Mouse (Mus musculus) thymus, adult 2 months (tissue): Measurements from ENCODE around the gene Zmym3. TPM values are rescaled to one million over a fixed set of nuclear protein-coding genes. Genes with fewer than 3 reads are reported as not detected.
A peak's percentile ranks its signal among the peaks of the same experiment; 100 is the strongest.

Experiments used
- DNase-seq: peaks from one replicate; pipeline ENCODE4 v3.0.0; 2021
- H3K27ac ChIP-seq: fragments of 200-500 bp; 2 replicates; pipeline ENCODE4 v1.5.1; 2012; ENCODE audit warnings: low read length, control low read depth; ENCODE audit not compliant: control insufficient read depth, insufficient read depth
- H3K27me3 ChIP-seq: fragments of 200-500 bp; 2 replicates; pipeline ENCODE4 v1.6.1; 2012; ENCODE audit warnings: mild to moderate bottlenecking, low read length, moderate library complexity, mixed read lengths; ENCODE audit not compliant: control insufficient read depth, insufficient read depth
- H3K36me3 ChIP-seq: fragments of 200-500 bp; 2 replicates; pipeline ENCODE4 v1.6.1; 2012; ENCODE audit warnings: mild to moderate bottlenecking, low read length, moderate library complexity; ENCODE audit not compliant: control insufficient read depth, insufficient read depth
- H3K4me1 ChIP-seq: fragments of 200-500 bp; replicated peaks from 2 replicates; pipeline ENCODE4 v1.6.1; 2012; ENCODE audit warnings: low read length; ENCODE audit not compliant: control insufficient read depth, insufficient read depth
- H3K4me3 ChIP-seq: fragments of 200-500 bp; 2 replicates; pipeline ENCODE4 v1.5.1; 2012; ENCODE audit warnings: mild to moderate bottlenecking, low read length, control low read depth, moderate library complexity; ENCODE audit not compliant: control insufficient read depth, insufficient read depth
- CTCF ChIP-seq: fragments of 200-500 bp; IDR thresholded peaks from 2 replicates; pipeline ENCODE4 v1.5.1; 2012; ENCODE audit warnings: mild to moderate bottlenecking, control low read depth, low read length, moderate library complexity, borderline replicate concordance; ENCODE audit not compliant: control insufficient read depth, poor library complexity, insufficient read depth; ENCODE audit errors: extremely low read depth
- POLR2A ChIP-seq: fragments of 200-500 bp; IDR thresholded peaks from 2 replicates; pipeline ENCODE4 v1.6.1; 2012; ENCODE audit warnings: mild to moderate bottlenecking, low read length, control low read depth, moderate library complexity; ENCODE audit not compliant: control insufficient read depth, poor library complexity, insufficient read depth; ENCODE audit errors: extremely low read depth
- WGBS: fragments of 180-500 bp; shearing (Covaris S2); methylation state at CpG from one replicate; pipeline ENCODE4 v1.1.7; 2018; 5-methylcytosine and 5-hydroxymethylcytosine counted together
- polyA plus RNA-seq: library from polyadenylated mRNA; depleted of rRNA; stranded (reverse); fragments of >200 nt; gene quantifications from 2 replicates; pipeline ENCODE4 v1.2.3, GENCODE M21; 2012

Gene Zmym3
- polyA plus RNA-seq, 1 experiment: 51.2 TPM

- DNase-seq: no peak
- no peak for TF ChIP-seq POLR2A
- no peak for TF ChIP-seq CTCF
- H3K4me1 ChIP-seq: no peaks in the 10 kb centered on the region
- no peaks in the 10 kb centered on the region for H3K36me3 ChIP-seq
- H3K27ac ChIP-seq: no peak overlapping the region
- no peak overlapping the region for H3K4me3 ChIP-seq
- 84% methylated on average over 2 of the region's 2 CpGs for WGBS
- no peaks in the 10 kb centered on the region for H3K27me3 ChIP-seq
These were observed 26.3 kb downstream of the Zmym3 start for GRCm38 (mm10) chrX:101394341-101394740.

- H3K4me1 ChIP-seq: peaks cover 7% of the 10 kb centered on the region
- H3K27ac ChIP-seq: no peak overlapping the region
- no peaks in the 10 kb centered on the region for H3K27me3 ChIP-seq
- TF ChIP-seq POLR2A (no peak), CTCF (no peak)
- H3K36me3 ChIP-seq: no peaks in the 10 kb centered on the region
- H3K4me3 ChIP-seq: no peak overlapping the region
- WGBS: 94% methylated on average over 5 of the region's 5 CpGs
- no peak for DNase-seq
These were observed 31.6 kb downstream of the Zmym3 start for GRCm38 (mm10) chrX:101388866-101389537.

- Histone ChIP-seq H3K4me1 (peaks cover 7% of the 10 kb centered on the region), H3K4me3 (no peak overlapping the region), H3K27me3 (no peaks in the 10 kb centered on the region), H3K27ac (no peak overlapping the region), H3K36me3 (no peaks in the 10 kb centered on the region)
- 86% methylated on average over 4 of the region's 4 CpGs for WGBS
- TF ChIP-seq CTCF: no peak
- no peak for TF ChIP-seq POLR2A
- DNase-seq: no peak
These were observed 34.4 kb downstream of the Zmym3 start for GRCm38 (mm10) chrX:101386222-101386621.

- no peaks in the 10 kb centered on the region for H3K27me3 ChIP-seq
- no peak for DNase-seq
- TF ChIP-seq POLR2A (no peak), CTCF (no peak)
- H3K27ac ChIP-seq: no peak overlapping the region
- peak overlapping the region; percentile 19; the same call in 1 of the 2 replicates for H3K4me3 ChIP-seq
- WGBS: 7% methylated on average over 32 of the region's 32 CpGs
- peaks cover 7% of the 10 kb centered on the region for H3K4me1 ChIP-seq
- no peaks in the 10 kb centered on the region for H3K36me3 ChIP-seq
These were observed 36.1 kb downstream of the Zmym3 start for GRCm38 (mm10) chrX:101384439-101385137.

GRCm38 (mm10) chrX:101383455-101383854 lies 37.2 kb downstream of the Zmym3 start:
- H3K4me1 ChIP-seq: peaks cover 7% of the 10 kb centered on the region
- H3K36me3 ChIP-seq: no peaks in the 10 kb centered on the region
- TF ChIP-seq CTCF (no peak), POLR2A (no peak)
- no peaks in the 10 kb centered on the region for H3K27me3 ChIP-seq
- WGBS: 68% methylated on average over 18 of the region's 18 CpGs
- H3K4me3 ChIP-seq: no peak overlapping the region
- no peak overlapping the region for H3K27ac ChIP-seq
- no peak for DNase-seq

GRCm38 (mm10) chrX:101379744-101380143 lies 40.9 kb downstream of the Zmym3 start:
- no peak for DNase-seq
- Histone ChIP-seq H3K36me3 (no peaks in the 10 kb centered on the region), H3K4me3 (no peak overlapping the region), H3K27me3 (no peaks in the 10 kb centered on the region), H3K27ac (no peak overlapping the region), H3K4me1 (peaks cover 5% of the 10 kb centered on the region)
- no peak for TF ChIP-seq CTCF
- no peak for TF ChIP-seq POLR2A
- 88% methylated on average over 1 of the region's 1 CpGs for WGBS

- Histone ChIP-seq H3K27me3 (no peaks in the 10 kb centered on the region), H3K4me1 (no peaks in the 10 kb centered on the region), H3K36me3 (no peaks in the 10 kb centered on the region), H3K27ac (no peak overlapping the region), H3K4me3 (no peak overlapping the region)
- no peak for DNase-seq
- WGBS: 81% methylated on average over 4 of the region's 4 CpGs
- TF ChIP-seq POLR2A (no peak), CTCF (no peak)
These were observed 43.6 kb downstream of the Zmym3 start for GRCm38 (mm10) chrX:101377076-101377475.
